Mouse (Mus musculus) heart, embryonic 12.5 days (tissue): ENCODE data around the gene Pdzk1. TPM values are rescaled to one million over a fixed set of nuclear protein-coding genes. Genes with fewer than 3 reads are reported as not detected.

Experiments
- ATAC-seq: fragments of 200-750 bp; cut with Nextera tagmentation; 2 replicates; pipeline ENCODE4 v1.8.0; 2017; ENCODE audit warnings: moderate TSS enrichment, moderate library complexity; ENCODE audit not compliant: insufficient number of reproducible peaks, low FRiP score
- H3K27ac ChIP-seq: fragments of 300-500 bp; sonication (generic); 2 replicates; pipeline ENCODE4 v1.5.1; 2016; ENCODE audit warnings: mild to moderate bottlenecking, moderate library complexity; ENCODE audit not compliant: poor library complexity, severe bottlenecking
- H3K27me3 ChIP-seq: fragments of 300-500 bp; sonication (generic); replicated peaks from 2 replicates; pipeline ENCODE4 v1.6.1; 2016; ENCODE audit warnings: mild to moderate bottlenecking, moderate library complexity
- H3K36me3 ChIP-seq: fragments of 300-500 bp; sonication (generic); 2 replicates; pipeline ENCODE4 v1.6.1; 2016; ENCODE audit warnings: mild to moderate bottlenecking, moderate library complexity
- H3K4me1 ChIP-seq: fragments of 300-500 bp; sonication (generic); replicated peaks from 2 replicates; pipeline ENCODE4 v1.6.1; 2016; ENCODE audit warnings: mild to moderate bottlenecking
- H3K4me2 ChIP-seq: fragments of 300-500 bp; sonication (generic); 2 replicates; pipeline ENCODE4 v1.6.1; 2016; ENCODE audit warnings: mild to moderate bottlenecking, moderate library complexity
- H3K4me3 ChIP-seq: fragments of 300-500 bp; sonication (generic); 2 replicates; pipeline ENCODE4 v1.5.1; 2016; ENCODE audit warnings: mild to moderate bottlenecking
- H3K9ac ChIP-seq: fragments of 300-500 bp; sonication (generic); 2 replicates; pipeline ENCODE4 v1.6.1; 2016; ENCODE audit warnings: mild to moderate bottlenecking, moderate library complexity
- H3K9me3 ChIP-seq: fragments of 300-500 bp; sonication (generic); replicated peaks from 2 replicates; pipeline ENCODE4 v1.6.1; 2016; ENCODE audit warnings: mild to moderate bottlenecking, moderate library complexity
- WGBS: fragments of 180-500 bp; shearing (Covaris S2); methylation state at CpG from one replicate; pipeline ENCODE4 v1.1.7; 2016; 5-methylcytosine and 5-hydroxymethylcytosine counted together
- polyA plus RNA-seq: library from polyadenylated mRNA; unstranded; fragments of >200 nt; fragmentation: Nextera tagmentation; extraction: Ambion mirVana; gene quantifications from 2 replicates; pipeline ENCODE4 v1.2.1, GENCODE M21; 2016

The Pdzk1 gene
- polyA plus RNA-seq, 1 experiment from 2014 or later: 0.36 TPM

DNA sequence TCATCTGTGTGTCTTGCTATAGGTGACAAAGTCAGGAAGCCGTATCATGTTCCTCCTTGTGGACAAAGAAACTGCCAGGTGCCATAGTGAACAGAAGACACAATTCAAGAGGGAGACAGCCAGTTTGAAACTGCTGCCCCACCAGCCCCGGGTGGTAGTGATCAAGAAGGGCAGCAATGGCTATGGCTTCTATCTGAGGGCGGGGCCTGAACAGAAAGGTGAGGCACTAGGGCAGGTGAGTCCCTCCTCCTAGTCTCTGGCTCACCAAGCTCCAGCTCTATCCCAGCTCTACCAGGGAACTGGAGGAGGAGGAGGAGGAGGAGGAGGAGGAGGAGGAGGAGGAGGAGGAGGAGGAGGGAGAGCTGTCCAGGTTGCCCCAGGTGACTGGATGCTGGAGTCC, 26.7 kb downstream of the Pdzk1 start:
- no peak overlapping the region for H3K4me3 ChIP-seq
- 82% methylated on average over 3 of the region's 3 CpGs for WGBS
- H3K27ac ChIP-seq: no peak overlapping the region
- H3K9me3 ChIP-seq: no peaks in the 10 kb centered on the region
- H3K36me3 ChIP-seq: no peaks in the 10 kb centered on the region
- 0 out of 2 replicates have a peak, but pooled peaks cover 4% of the 10 kb centered on the region for H3K27me3 ChIP-seq
- H3K4me1 ChIP-seq: no peaks in the 10 kb centered on the region
- no peak overlapping the region for H3K9ac ChIP-seq
- no peak for ATAC-seq
- no peak overlapping the region for H3K4me2 ChIP-seq

- H3K4me1 ChIP-seq: no peaks in the 10 kb centered on the region
- no peak overlapping the region for H3K4me3 ChIP-seq
- no peak for ATAC-seq
- WGBS: 86% methylated on average over 5 of the region's 5 CpGs
- no peak overlapping the region for H3K9ac ChIP-seq
- H3K27me3 ChIP-seq: no peaks in the 10 kb centered on the region
- H3K9me3 ChIP-seq: no peaks in the 10 kb centered on the region
- H3K36me3 ChIP-seq: no peaks in the 10 kb centered on the region
- no peak overlapping the region for H3K4me2 ChIP-seq
- H3K27ac ChIP-seq: no peak overlapping the region
These were observed 31.4 kb downstream of the Pdzk1 start for GRCm38 (mm10) chr3:96860498-96860897.

GRCm38 (mm10) chr3:96867863-96868262, 38.8 kb downstream of the Pdzk1 start:
- Histone ChIP-seq H3K9ac (no peak overlapping the region), H3K9me3 (no peaks in the 10 kb centered on the region), H3K4me1 (no peaks in the 10 kb centered on the region), H3K4me3 (no peak overlapping the region), H3K27me3 (no peaks in the 10 kb centered on the region), H3K36me3 (peaks cover 48% of the 10 kb centered on the region), H3K27ac (no peak overlapping the region), H3K4me2 (no peak overlapping the region)
- ATAC-seq: no peak
- WGBS: 92% methylated on average over 3 of the region's 3 CpGs

DNA sequence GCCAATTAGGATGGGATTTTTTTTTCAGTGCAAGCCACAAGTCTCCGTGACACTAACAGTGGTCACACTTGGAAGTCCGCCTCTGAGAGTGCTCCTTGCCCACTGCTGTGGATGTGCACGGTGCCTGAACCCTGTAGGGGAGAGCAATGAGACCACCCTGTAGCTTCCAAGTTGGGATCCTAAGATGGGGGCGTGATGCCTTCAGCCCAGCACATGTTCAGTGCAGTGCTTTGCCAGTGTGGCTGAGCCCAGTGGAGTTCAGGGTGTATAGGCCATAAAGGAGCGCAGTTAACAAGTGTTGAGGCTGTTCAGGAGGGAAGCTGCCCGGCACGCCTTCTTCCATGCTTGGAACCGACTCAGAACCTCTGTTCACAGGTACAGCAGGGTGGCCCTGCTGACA, 39.5 kb downstream of the Pdzk1 start:
- H3K9ac ChIP-seq: no peak overlapping the region
- WGBS: 92% methylated on average over 8 of the region's 8 CpGs
- no peak for ATAC-seq
- H3K4me2 ChIP-seq: no peak overlapping the region
- H3K4me3 ChIP-seq: no peak overlapping the region
- no peak overlapping the region for H3K27ac ChIP-seq
- H3K9me3 ChIP-seq: no peaks in the 10 kb centered on the region
- H3K36me3 ChIP-seq: peaks cover 55% of the 10 kb centered on the region
- no peaks in the 10 kb centered on the region for H3K27me3 ChIP-seq
- H3K4me1 ChIP-seq: no peaks in the 10 kb centered on the region

- H3K4me1 ChIP-seq: no peaks in the 10 kb centered on the region
- no peak overlapping the region for H3K27ac ChIP-seq
- H3K27me3 ChIP-seq: no peaks in the 10 kb centered on the region
- H3K9me3 ChIP-seq: no peaks in the 10 kb centered on the region
- peaks cover 59% of the 10 kb centered on the region for H3K36me3 ChIP-seq
- 90% methylated on average over 7 of the region's 7 CpGs for WGBS
- H3K4me2 ChIP-seq: no peak overlapping the region
- ATAC-seq: no peak
- H3K4me3 ChIP-seq: no peak overlapping the region
- no peak overlapping the region for H3K9ac ChIP-seq
These were observed 40.0 kb downstream of the Pdzk1 start for GRCm38 (mm10) chr3:96869091-96869490.

GRCm38 (mm10) chr3:96870270-96870669, 41.2 kb downstream of the Pdzk1 start:
- Histone ChIP-seq H3K27ac (no peak overlapping the region), H3K36me3 (peaks cover 68% of the 10 kb centered on the region), H3K9me3 (no peaks in the 10 kb centered on the region), H3K27me3 (no peaks in the 10 kb centered on the region), H3K4me2 (no peak overlapping the region), H3K4me1 (no peaks in the 10 kb centered on the region), H3K9ac (no peak overlapping the region), H3K4me3 (no peak overlapping the region)
- WGBS: 86% methylated on average over 2 of the region's 2 CpGs
- ATAC-seq: no peak

DNA sequence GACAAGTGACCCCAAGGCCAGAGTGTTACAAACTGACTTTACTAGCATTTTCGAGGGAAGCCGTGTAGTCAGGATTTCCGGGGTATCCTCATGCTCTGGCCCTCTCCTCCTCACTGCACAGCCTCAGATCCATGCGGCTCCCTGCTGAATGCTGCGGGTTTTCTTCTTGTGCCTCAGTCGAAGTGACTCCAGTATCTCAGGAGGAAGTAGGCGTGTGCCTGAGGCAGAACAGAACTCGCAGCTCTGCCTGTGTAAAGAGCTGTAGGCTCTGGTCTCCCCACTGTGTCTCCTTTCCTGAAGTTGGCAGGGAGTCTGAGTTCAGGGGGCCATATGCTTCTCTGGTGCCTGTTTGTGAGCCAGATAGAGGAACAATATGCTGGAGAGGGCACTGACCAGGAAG, 42.0 kb downstream of the Pdzk1 start:
- no peak for ATAC-seq
- no peaks in the 10 kb centered on the region for H3K4me1 ChIP-seq
- H3K4me2 ChIP-seq: no peak overlapping the region
- 74% methylated on average over 8 of the region's 8 CpGs for WGBS
- H3K4me3 ChIP-seq: no peak overlapping the region
- no peak overlapping the region for H3K27ac ChIP-seq
- peaks cover 73% of the 10 kb centered on the region for H3K36me3 ChIP-seq
- H3K27me3 ChIP-seq: no peaks in the 10 kb centered on the region
- H3K9me3 ChIP-seq: no peaks in the 10 kb centered on the region
- H3K9ac ChIP-seq: no peak overlapping the region

DNA sequence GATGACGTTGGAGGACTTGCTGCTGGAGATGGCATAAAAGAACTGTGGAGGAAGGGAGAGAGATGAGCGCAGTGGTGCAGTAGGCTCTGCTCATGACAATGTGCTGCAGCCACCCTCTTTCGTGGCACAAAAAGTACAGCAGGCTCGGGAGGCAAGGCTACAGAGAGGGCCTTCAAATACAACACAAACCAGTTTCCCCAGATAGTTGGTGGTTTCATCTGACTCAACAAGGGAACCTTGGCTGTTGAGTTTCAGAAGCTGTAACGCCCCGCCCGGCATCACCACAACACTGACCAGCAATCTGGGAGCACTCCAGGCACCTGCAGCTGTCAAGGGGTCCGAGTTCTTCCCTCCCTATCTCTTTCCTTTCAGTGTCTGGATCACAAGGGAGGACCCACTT, 43.4 kb downstream of the Pdzk1 start:
- H3K4me3 ChIP-seq: no peak overlapping the region
- ATAC-seq: no peak
- H3K4me1 ChIP-seq: no peaks in the 10 kb centered on the region
- H3K4me2 ChIP-seq: no peak overlapping the region
- no peaks in the 10 kb centered on the region for H3K9me3 ChIP-seq
- 91% methylated on average over 8 of the region's 8 CpGs for WGBS
- no peak overlapping the region for H3K9ac ChIP-seq
- no peaks in the 10 kb centered on the region for H3K27me3 ChIP-seq
- H3K36me3 ChIP-seq: peaks cover 81% of the 10 kb centered on the region
- no peak overlapping the region for H3K27ac ChIP-seq

- Histone ChIP-seq H3K4me3 (no peak overlapping the region), H3K36me3 (peaks cover 68% of the 10 kb centered on the region), H3K9me3 (no peaks in the 10 kb centered on the region), H3K27me3 (no peaks in the 10 kb centered on the region), H3K4me2 (no peak overlapping the region), H3K9ac (no peak overlapping the region), H3K4me1 (no peaks in the 10 kb centered on the region), H3K27ac (no peak overlapping the region)
- WGBS: 81% methylated on average over 7 of the region's 7 CpGs
- ATAC-seq: no peak
These were observed 45.9 kb downstream of the Pdzk1 start for GRCm38 (mm10) chr3:96874808-96875571.

GRCm38 (mm10) chr3:96879536-96879935, 50.5 kb downstream of the Pdzk1 start:
- Histone ChIP-seq H3K36me3 (peaks cover 55% of the 10 kb centered on the region), H3K27me3 (no peaks in the 10 kb centered on the region), H3K4me2 (no peak overlapping the region), H3K9me3 (no peaks in the 10 kb centered on the region), H3K9ac (no peak overlapping the region), H3K27ac (no peak overlapping the region), H3K4me3 (no peak overlapping the region), H3K4me1 (no peaks in the 10 kb centered on the region)
- 85% methylated on average over 9 of the region's 9 CpGs for WGBS
- no peak for ATAC-seq

- Histone ChIP-seq H3K4me3 (no peak overlapping the region), H3K36me3 (peaks cover 48% of the 10 kb centered on the region), H3K27me3 (no peaks in the 10 kb centered on the region), H3K9me3 (no peaks in the 10 kb centered on the region), H3K9ac (no peak overlapping the region), H3K27ac (no peak overlapping the region), H3K4me1 (no peaks in the 10 kb centered on the region), H3K4me2 (no peak overlapping the region)
- ATAC-seq: no peak
- WGBS: 75% methylated on average over 4 of the region's 4 CpGs
These were observed 51.3 kb downstream of the Pdzk1 start for GRCm38 (mm10) chr3:96880385-96880784.

DNA sequence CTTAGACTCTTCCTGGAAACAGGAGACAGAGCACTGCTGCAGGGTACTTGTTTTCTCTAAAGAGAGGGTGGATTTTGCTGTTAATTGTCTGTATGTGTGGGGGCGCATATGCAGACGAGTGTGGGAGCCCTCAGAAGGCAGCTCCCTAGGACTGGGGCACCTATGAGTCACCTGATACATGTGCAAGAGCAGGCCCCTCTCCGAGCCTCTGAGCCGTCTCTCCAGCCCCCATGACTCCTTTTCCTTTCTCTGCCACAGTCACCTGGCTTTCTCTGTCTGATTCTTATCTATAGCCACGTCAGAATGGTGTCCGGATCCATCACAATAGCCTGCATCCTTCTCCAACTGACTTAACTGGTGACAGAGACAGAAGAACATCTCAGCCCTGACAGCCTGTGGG, 52.5 kb downstream of the Pdzk1 start:
- Histone ChIP-seq H3K27me3 (no peaks in the 10 kb centered on the region), H3K9ac (no peak overlapping the region), H3K9me3 (no peaks in the 10 kb centered on the region), H3K27ac (no peak overlapping the region), H3K4me3 (no peak overlapping the region), H3K36me3 (peaks cover 42% of the 10 kb centered on the region), H3K4me1 (no peaks in the 10 kb centered on the region), H3K4me2 (no peak overlapping the region)
- WGBS: 85% methylated on average over 6 of the region's 6 CpGs
- no peak for ATAC-seq
